Mouse (Mus musculus): ENCODE results near the gene Ccnk.

The Ccnk gene

GRCm38 (mm10) chr12:108179321-108180266 is at the start of gene Ccnk:
Gene Ccnk (plus strand): TSS chr12:108179579.
- peak; percentile 100 for DNase-seq (ENCODE audit: low read depth, low spot score)

GRCm38 (mm10) chr12:108132450-108133070 is 46.8 kb upstream of the Ccnk start:
- no peak for DNase-seq (ENCODE audit: low read depth, low spot score)

- DNase-seq (ENCODE audit: low read depth, low spot score): no peak
Measured at GRCm38 (mm10) chr12:108133181-108133580, 46.2 kb upstream of the Ccnk start.

- DNase-seq (ENCODE audit: low read depth, low spot score): no peak
Measured at GRCm38 (mm10) chr12:108135610-108136208, 43.7 kb upstream of the Ccnk start.

- no peak for DNase-seq (ENCODE audit: low read depth, low spot score)
Measured at GRCm38 (mm10) chr12:108143624-108144498, 35.5 kb upstream of the Ccnk start.

- no peak for DNase-seq (ENCODE audit: low read depth, low spot score)
Measured at GRCm38 (mm10) chr12:108145198-108145597, 34.2 kb upstream of the Ccnk start.

- DNase-seq (ENCODE audit: low read depth, low spot score): no peak
Measured at GRCm38 (mm10) chr12:108149764-108150163, 29.6 kb upstream of the Ccnk start.

GRCm38 (mm10) chr12:108152743-108153142 is 26.6 kb upstream of the Ccnk start:
- peak; percentile 30 for DNase-seq (ENCODE audit: low read depth, low spot score)

GRCm38 (mm10) chr12:108159863-108160262 is 19.5 kb upstream of the Ccnk start:
- no peak for DNase-seq (ENCODE audit: low read depth, low spot score)

GRCm38 (mm10) chr12:108162036-108162435 is 17.3 kb upstream of the Ccnk start:
- DNase-seq (ENCODE audit: low read depth, low spot score): peak; percentile 42

- DNase-seq (ENCODE audit: low read depth, low spot score): no peak
Measured at GRCm38 (mm10) chr12:108163706-108164105, 15.7 kb upstream of the Ccnk start.

GRCm38 (mm10) chr12:108168909-108169308 is 10.5 kb upstream of the Ccnk start:
- DNase-seq (ENCODE audit: low read depth, low spot score): no peak

GRCm38 (mm10) chr12:108170467-108170866 is 8.9 kb upstream of the Ccnk start:
- peak; percentile 66 for DNase-seq (ENCODE audit: low read depth, low spot score)

GRCm38 (mm10) chr12:108171336-108171735 is 8.0 kb upstream of the Ccnk start:
- peak; percentile 40 for DNase-seq (ENCODE audit: low read depth, low spot score)

- no peak for DNase-seq (ENCODE audit: low read depth, low spot score)
Measured at GRCm38 (mm10) chr12:108172639-108173038, 6.7 kb upstream of the Ccnk start.

- DNase-seq (ENCODE audit: low read depth, low spot score): peak; percentile 31
Measured at GRCm38 (mm10) chr12:108174606-108175505, 4.5 kb upstream of the Ccnk start.

GRCm38 (mm10) chr12:108176366-108176765 is 3.0 kb upstream of the Ccnk start:
- DNase-seq (ENCODE audit: low read depth, low spot score): peak; percentile 44

GRCm38 (mm10) chr12:108178331-108179245 is 791 bp upstream of the Ccnk start:
- peak; percentile 68 for DNase-seq (ENCODE audit: low read depth, low spot score)

- DNase-seq (ENCODE audit: low read depth, low spot score): no peak
Measured at GRCm38 (mm10) chr12:108179246-108179320, 296 bp upstream of the Ccnk start, which contains the start of gene Setd3. Gene Setd3 (minus strand): TSS chr12:108179314.

- DNase-seq (ENCODE audit: low read depth, low spot score): no peak
Measured at GRCm38 (mm10) chr12:108181716-108182115, 2.3 kb downstream of the Ccnk start.

Data from A20 (cell line).